Mouse (Mus musculus): ENCODE data around the gene Tbca.

DNA sequence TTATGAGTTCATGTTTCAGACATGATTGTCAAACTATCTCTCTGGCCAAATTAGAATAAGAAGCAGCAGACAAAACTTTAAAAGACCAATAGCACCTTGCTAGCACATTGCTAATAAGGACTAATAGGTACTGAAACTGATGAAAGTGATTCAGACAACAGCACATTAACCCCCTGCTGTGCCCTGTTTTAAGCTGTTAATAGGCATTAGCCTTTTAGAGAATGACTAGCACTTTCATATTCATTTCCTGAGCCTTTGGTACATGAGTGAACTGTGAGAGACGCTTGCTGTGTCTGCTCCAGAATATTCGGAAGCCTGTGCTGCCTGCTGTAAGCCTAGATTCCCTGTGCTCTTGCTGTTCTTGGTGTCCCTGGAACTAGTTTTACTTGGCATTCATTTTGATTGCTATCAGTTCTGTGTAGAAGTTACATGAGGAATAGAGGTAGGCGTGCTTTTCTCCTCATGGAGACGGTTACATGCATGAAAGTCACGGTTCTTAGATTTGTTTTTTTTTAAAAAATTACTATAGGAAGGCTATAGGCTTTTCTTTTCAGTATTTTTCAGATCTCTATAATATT is 14.9 kb downstream of the Tbca start:
- TF ChIP-seq POLR2A (IDR thresholded peaks at IDR 0.05; ENCODE audit: low read depth, low read length) (no peak), CTCF (IDR thresholded peaks at IDR 0.05; ENCODE audit: extremely low read depth, insufficient read depth, insufficient read length, insufficient replicate concordance) (no peak)

All from spleen, adult 2 months (tissue).